ENCODE assay signal across 10 mouse cellular contexts in genomic region chr9:24760461-24760860, GRCm38 (mm10). TPM values are rescaled to one million over a fixed set of nuclear protein-coding genes. Genes with fewer than 3 reads are reported as not detected.
DNase-seq lines count a peak whose midpoint lies in the region; ATAC-seq lines count a peak whose summit lies in the region.
"Had no signal": no experiment of that assay in that cellular context is flagged by ENCODE, and none has a peak within 500 bp of the region (broad histone marks: within the 10 kb centered on the region; RNA-seq: fewer than 3 reads in every experiment).

No protein-coding gene starts in this region.

- no peak overlapping the region for H3K4me3 ChIP-seq in hindbrain, embryonic 11.5 days (ENCODE audit: low read depth, low read length)
- no peak overlapping the region for H3K4me3 ChIP-seq in hindbrain, embryonic 16.5 days (ENCODE audit: low read length)
- H3K4me3 ChIP-seq in midbrain, embryonic 14.5 days (replicated peaks; ENCODE audit: low read depth, low read length), result no peak overlapping the region
- no peak overlapping the region for H3K4me3 ChIP-seq in midbrain, embryonic 15.5 days

- H3K9me3 ChIP-seq in hindbrain, embryonic 11.5 days (ENCODE audit: control insufficient read depth, low read length), result no peaks in the 10 kb centered on the region
- no peaks in the 10 kb centered on the region for H3K9me3 ChIP-seq in hindbrain, embryonic 16.5 days (ENCODE audit: control insufficient read depth, low read length)
- no peaks in the 10 kb centered on the region for H3K9me3 ChIP-seq in midbrain, embryonic 14.5 days (ENCODE audit: control insufficient read depth, low read length)
- H3K9me3 ChIP-seq in midbrain, embryonic 15.5 days, result no peaks in the 10 kb centered on the region

- no peak for ATAC-seq in hindbrain, embryonic 11.5 days (ENCODE audit: low FRiP score)
- ATAC-seq in hindbrain, embryonic 16.5 days, result no peak
- ATAC-seq in midbrain, embryonic 14.5 days (ENCODE audit: low FRiP score, low TSS enrichment), result no peak
- ATAC-seq in midbrain, embryonic 15.5 days (replicated peaks), result no peak
- ATAC-seq in megakaryocyte progenitor cell, adult 5-6 weeks (replicated peaks; ENCODE audit: poor library complexity), result peak; percentile 44; the same call in 1 of the 2 replicates

- H3K9ac ChIP-seq in hindbrain, embryonic 11.5 days (ENCODE audit: low read depth, low read length), result no peak overlapping the region
- no peak overlapping the region for H3K9ac ChIP-seq in hindbrain, embryonic 16.5 days (ENCODE audit: low read depth, low read length)
- no peak overlapping the region for H3K9ac ChIP-seq in midbrain, embryonic 14.5 days (replicated peaks; ENCODE audit: low read length)
- H3K9ac ChIP-seq in midbrain, embryonic 15.5 days, result no peak overlapping the region

- no peaks in the 10 kb centered on the region for H3K4me1 ChIP-seq in hindbrain, embryonic 11.5 days (replicated peaks; ENCODE audit: control insufficient read depth, insufficient read depth, low read length)
- H3K4me1 ChIP-seq in hindbrain, embryonic 16.5 days (ENCODE audit: control insufficient read depth, insufficient read depth, low read depth, low read length), result no peaks in the 10 kb centered on the region
- no peaks in the 10 kb centered on the region for H3K4me1 ChIP-seq in midbrain, embryonic 14.5 days (ENCODE audit: control insufficient read depth, insufficient read depth, low read length)
- no peaks in the 10 kb centered on the region for H3K4me1 ChIP-seq in midbrain, embryonic 15.5 days

- no peak overlapping the region for H3K27ac ChIP-seq in hindbrain, embryonic 11.5 days (ENCODE audit: low read depth, low read length)
- no peak overlapping the region for H3K27ac ChIP-seq in hindbrain, embryonic 16.5 days (ENCODE audit: low read depth, low read length)
- no peak overlapping the region for H3K27ac ChIP-seq in midbrain, embryonic 14.5 days (replicated peaks; ENCODE audit: low read depth, low read length)
- no peak overlapping the region for H3K27ac ChIP-seq in midbrain, embryonic 15.5 days

- 29% methylated on average over 4 of the region's 4 CpGs for WGBS in hindbrain, embryonic 11.5 days
- 34% methylated on average over 4 of the region's 4 CpGs for WGBS in hindbrain, embryonic 16.5 days
- 37% methylated on average over 4 of the region's 4 CpGs for WGBS in midbrain, embryonic 14.5 days
- WGBS in midbrain, embryonic 15.5 days, result 36% methylated on average over 4 of the region's 4 CpGs

- H3K36me3 ChIP-seq in hindbrain, embryonic 11.5 days (ENCODE audit: control insufficient read depth, insufficient read depth, low read length), result no peaks in the 10 kb centered on the region
- H3K36me3 ChIP-seq in hindbrain, embryonic 16.5 days (ENCODE audit: control insufficient read depth, insufficient read depth, low read length), result no peaks in the 10 kb centered on the region
- H3K36me3 ChIP-seq in midbrain, embryonic 14.5 days (ENCODE audit: control insufficient read depth, insufficient read depth, low read length), result no peaks in the 10 kb centered on the region
- no peaks in the 10 kb centered on the region for H3K36me3 ChIP-seq in midbrain, embryonic 15.5 days (replicated peaks)

- H3K4me2 ChIP-seq in hindbrain, embryonic 11.5 days (replicated peaks; ENCODE audit: low read depth, low read length), result no peak overlapping the region
- no peak overlapping the region for H3K4me2 ChIP-seq in hindbrain, embryonic 16.5 days (ENCODE audit: low read length)
- H3K4me2 ChIP-seq in midbrain, embryonic 14.5 days (ENCODE audit: low read length), result no peak overlapping the region
- no peak overlapping the region for H3K4me2 ChIP-seq in midbrain, embryonic 15.5 days

- H3K27me3 ChIP-seq in hindbrain, embryonic 11.5 days (ENCODE audit: control insufficient read depth, insufficient read depth, low read length), result peaks cover under 1% of the 10 kb centered on the region
- H3K27me3 ChIP-seq in hindbrain, embryonic 16.5 days (replicated peaks; ENCODE audit: control insufficient read depth, insufficient read depth, low read length), result peaks cover 9% of the 10 kb centered on the region
- H3K27me3 ChIP-seq in midbrain, embryonic 14.5 days (ENCODE audit: control insufficient read depth, insufficient read depth, low read length), result peaks cover 1% of the 10 kb centered on the region; the same call in 1 of the 2 replicates
- H3K27me3 ChIP-seq in midbrain, embryonic 15.5 days (replicated peaks), result peaks cover 10% of the 10 kb centered on the region

- peak; percentile 31 for DNase-seq in hindbrain, embryonic 11.5 days (ENCODE audit: low spot score)
- peak; percentile 27 for DNase-seq in midbrain, embryonic 14.5 days
- DNase-seq in NIH3T3 (ENCODE audit: low read depth), result peak; percentile 23
- no peak for DNase-seq in Muller cell, postnatal 12 days (ENCODE audit: inconsistent ontology term)
- no peak for DNase-seq in gastrocnemius, adult 18-20 months (ENCODE audit: low spot score)
- DNase-seq: thymus, postnatal 25 days had no signal

RNA-seq across cellular contexts. Expression of gene Tbx20, which starts 13.6 kb away (rescaled TPM):
- 1.7 and 4.3 TPM in 2 replicates for polyA plus RNA-seq in hindbrain, embryonic 11.5 days (2014; fragmentation: Nextera tagmentation; extraction: Ambion mirVana)
- 0.78 and 1.2 TPM in 2 replicates for polyA plus RNA-seq in hindbrain, embryonic 16.5 days (2015; fragmentation: Nextera tagmentation; extraction: Ambion mirVana)
- 0.05 TPM in 1 of 2 replicates, not detected in the other for polyA plus RNA-seq in midbrain, embryonic 14.5 days (2014; fragmentation: Nextera tagmentation; extraction: Ambion mirVana)
- 0.04 and 0.14 TPM in 2 replicates for polyA plus RNA-seq in midbrain, embryonic 15.5 days (2015; fragmentation: Nextera tagmentation; extraction: Ambion mirVana)
- total RNA-seq in megakaryocyte progenitor cell, adult 5-6 weeks (2015), result not detected in 2 replicates
- total RNA-seq in megakaryocyte progenitor cell, adult 5-6 weeks (2017), result not detected in 2 replicates
- not detected for total RNA-seq in gastrocnemius, adult 18-20 months (2021)
- total RNA-seq: layer of hippocampus, postnatal 10 days had no signal

Comparison
In these comparisons a context has a peak if more than half of its experiments do, and no peak if none do; other contexts are left out.
1. DNase-seq: peak in hindbrain, embryonic 11.5 days (single experiment), midbrain, embryonic 14.5 days (single experiment) and NIH3T3 (single experiment); none in Muller cell, postnatal 12 days (single experiment) and gastrocnemius, adult 18-20 months (single experiment).